Mouse (Mus musculus): ENCODE data around the gene Pten. TPM values are rescaled to one million over a fixed set of nuclear protein-coding genes. Genes with fewer than 3 reads are reported as not detected.
"Not testable (repeated sequence)": the region's sequence is repeated elsewhere in the genome, so short reads cannot be mapped to it uniquely, and the experiment has no call there.

Gene Pten
- polyA plus RNA-seq, 1 experiment from 2014 or later: 22.6 TPM

- Histone ChIP-seq H3K36me3 (ENCODE audit: control insufficient read depth, insufficient read depth, low read length) (peaks cover 6% of the 10 kb centered on the region; the same call in 1 of the 2 replicates), H3K27me3 (ENCODE audit: control insufficient read depth, insufficient read depth, low read length) (no peaks in the 10 kb centered on the region), H3K4me1 (ENCODE audit: control insufficient read depth, insufficient read depth, low read length) (no peaks in the 10 kb centered on the region), H3K4me2 (ENCODE audit: low read length) (no peak overlapping the region), H3K4me3 (replicated peaks; ENCODE audit: low read depth, low read length) (no peak overlapping the region), H3K27ac (replicated peaks; ENCODE audit: low read depth, low read length) (no peak overlapping the region), H3K9ac (replicated peaks; ENCODE audit: low read length) (no peak overlapping the region), H3K9me3 (ENCODE audit: control insufficient read depth, low read length) (no peaks in the 10 kb centered on the region)
- no peak for ATAC-seq (ENCODE audit: low FRiP score, low TSS enrichment)
- WGBS: 86% methylated on average over 6 of the region's 6 CpGs
- DNase-seq: no peak
These were observed 51.4 kb downstream of the Pten start for GRCm38 (mm10) chr19:32808690-32809089.

GRCm38 (mm10) chr19:32809117-32809516, 51.8 kb downstream of the Pten start:
- Histone ChIP-seq H3K9me3 (ENCODE audit: control insufficient read depth, low read length) (no peaks in the 10 kb centered on the region), H3K27me3 (ENCODE audit: control insufficient read depth, insufficient read depth, low read length) (no peaks in the 10 kb centered on the region), H3K36me3 (ENCODE audit: control insufficient read depth, insufficient read depth, low read length) (peaks cover 6% of the 10 kb centered on the region; the same call in 1 of the 2 replicates), H3K4me3 (replicated peaks; ENCODE audit: low read depth, low read length) (no peak overlapping the region), H3K9ac (replicated peaks; ENCODE audit: low read length) (no peak overlapping the region), H3K4me2 (ENCODE audit: low read length) (no peak overlapping the region), H3K4me1 (ENCODE audit: control insufficient read depth, insufficient read depth, low read length) (no peaks in the 10 kb centered on the region), H3K27ac (replicated peaks; ENCODE audit: low read depth, low read length) (no peak overlapping the region)
- WGBS: 87% methylated on average over 3 of the region's 3 CpGs
- no peak for ATAC-seq (ENCODE audit: low FRiP score, low TSS enrichment)
- DNase-seq: no peak

- no peaks in the 10 kb centered on the region for H3K9me3 ChIP-seq (ENCODE audit: control insufficient read depth, low read length)
- no peak overlapping the region for H3K9ac ChIP-seq (replicated peaks; ENCODE audit: low read length)
- H3K27me3 ChIP-seq (ENCODE audit: control insufficient read depth, insufficient read depth, low read length): no peaks in the 10 kb centered on the region
- no peak for ATAC-seq (ENCODE audit: low FRiP score, low TSS enrichment)
- no peaks in the 10 kb centered on the region for H3K4me1 ChIP-seq (ENCODE audit: control insufficient read depth, insufficient read depth, low read length)
- no peak overlapping the region for H3K4me2 ChIP-seq (ENCODE audit: low read length)
- H3K36me3 ChIP-seq (ENCODE audit: control insufficient read depth, insufficient read depth, low read length): peaks cover 22% of the 10 kb centered on the region
- WGBS: 50% methylated on average over 4 of the region's 4 CpGs
- DNase-seq: no peak
- no peak overlapping the region for H3K4me3 ChIP-seq (replicated peaks; ENCODE audit: low read depth, low read length)
- H3K27ac ChIP-seq (replicated peaks; ENCODE audit: low read depth, low read length): no peak overlapping the region
These were observed 61.5 kb downstream of the Pten start for GRCm38 (mm10) chr19:32818759-32819158.

GRCm38 (mm10) chr19:32822959-32823358, 65.7 kb downstream of the Pten start:
- not testable (repeated sequence) for ATAC-seq (ENCODE audit: low FRiP score, low TSS enrichment); DNase-seq; H3K27ac ChIP-seq (replicated peaks; ENCODE audit: low read depth, low read length); H3K4me2 ChIP-seq (ENCODE audit: low read length); H3K9ac ChIP-seq (replicated peaks; ENCODE audit: low read length); H3K27me3 ChIP-seq (ENCODE audit: control insufficient read depth, insufficient read depth, low read length); H3K4me1 ChIP-seq (ENCODE audit: control insufficient read depth, insufficient read depth, low read length); H3K4me3 ChIP-seq (replicated peaks; ENCODE audit: low read depth, low read length); H3K36me3 ChIP-seq (ENCODE audit: control insufficient read depth, insufficient read depth, low read length); H3K9me3 ChIP-seq (ENCODE audit: control insufficient read depth, low read length)
- WGBS: no CpG with 5 or more reads among the region's 7 CpGs

GRCm38 (mm10) chr19:32826616-32827015, 69.3 kb downstream of the Pten start:
- Histone ChIP-seq H3K36me3 (ENCODE audit: control insufficient read depth, insufficient read depth, low read length) (no peaks in the 10 kb centered on the region), H3K4me1 (ENCODE audit: control insufficient read depth, insufficient read depth, low read length) (no peaks in the 10 kb centered on the region), H3K4me3 (replicated peaks; ENCODE audit: low read depth, low read length) (no peak overlapping the region), H3K9ac (replicated peaks; ENCODE audit: low read length) (no peak overlapping the region), H3K27ac (replicated peaks; ENCODE audit: low read depth, low read length) (no peak overlapping the region), H3K9me3 (ENCODE audit: control insufficient read depth, low read length) (no peaks in the 10 kb centered on the region), H3K4me2 (ENCODE audit: low read length) (no peak overlapping the region), H3K27me3 (ENCODE audit: control insufficient read depth, insufficient read depth, low read length) (no peaks in the 10 kb centered on the region)
- ATAC-seq (ENCODE audit: low FRiP score, low TSS enrichment) (no peak), DNase-seq (no peak)
- WGBS: 92% methylated on average over 4 of the region's 4 CpGs

GRCm38 (mm10) chr19:32829871-32830270, 72.6 kb downstream of the Pten start:
- no peaks in the 10 kb centered on the region for H3K4me1 ChIP-seq (ENCODE audit: control insufficient read depth, insufficient read depth, low read length)
- WGBS: 94% methylated on average over 2 of the region's 2 CpGs
- no peak overlapping the region for H3K9ac ChIP-seq (replicated peaks; ENCODE audit: low read length)
- ATAC-seq (ENCODE audit: low FRiP score, low TSS enrichment): no peak
- H3K9me3 ChIP-seq (ENCODE audit: control insufficient read depth, low read length): no peaks in the 10 kb centered on the region
- no peak overlapping the region for H3K4me3 ChIP-seq (replicated peaks; ENCODE audit: low read depth, low read length)
- no peaks in the 10 kb centered on the region for H3K36me3 ChIP-seq (ENCODE audit: control insufficient read depth, insufficient read depth, low read length)
- H3K27me3 ChIP-seq (ENCODE audit: control insufficient read depth, insufficient read depth, low read length): no peaks in the 10 kb centered on the region
- no peak overlapping the region for H3K4me2 ChIP-seq (ENCODE audit: low read length)
- H3K27ac ChIP-seq (replicated peaks; ENCODE audit: low read depth, low read length): no peak overlapping the region
- no peak for DNase-seq

GRCm38 (mm10) chr19:32831286-32831685, 74.0 kb downstream of the Pten start:
- DNase-seq (no peak), ATAC-seq (ENCODE audit: low FRiP score, low TSS enrichment) (no peak)
- no peak overlapping the region for H3K9ac ChIP-seq (replicated peaks; ENCODE audit: low read length)
- no peaks in the 10 kb centered on the region for H3K9me3 ChIP-seq (ENCODE audit: control insufficient read depth, low read length)
- 95% methylated on average over 4 of the region's 4 CpGs for WGBS
- no peaks in the 10 kb centered on the region for H3K4me1 ChIP-seq (ENCODE audit: control insufficient read depth, insufficient read depth, low read length)
- H3K4me3 ChIP-seq (replicated peaks; ENCODE audit: low read depth, low read length): no peak overlapping the region
- H3K36me3 ChIP-seq (ENCODE audit: control insufficient read depth, insufficient read depth, low read length): no peaks in the 10 kb centered on the region
- H3K27me3 ChIP-seq (ENCODE audit: control insufficient read depth, insufficient read depth, low read length): no peaks in the 10 kb centered on the region
- H3K27ac ChIP-seq (replicated peaks; ENCODE audit: low read depth, low read length): no peak overlapping the region
- no peak overlapping the region for H3K4me2 ChIP-seq (ENCODE audit: low read length)

GRCm38 (mm10) chr19:32840491-32840890, 83.2 kb downstream of the Pten start:
- Histone ChIP-seq H3K9me3 (ENCODE audit: control insufficient read depth, low read length) (peaks cover 5% of the 10 kb centered on the region; the same call in 1 of the 2 replicates), H3K27ac (replicated peaks; ENCODE audit: low read depth, low read length) (no peak overlapping the region)
- no peak for ATAC-seq (ENCODE audit: low FRiP score, low TSS enrichment)

GRCm38 (mm10) chr19:32844486-32844885, 87.2 kb downstream of the Pten start:
- ATAC-seq (ENCODE audit: low FRiP score, low TSS enrichment) (no peak), DNase-seq (no peak)
- no peaks in the 10 kb centered on the region for H3K4me1 ChIP-seq (ENCODE audit: control insufficient read depth, insufficient read depth, low read length)
- 80% methylated on average over 5 of the region's 5 CpGs for WGBS
- H3K9me3 ChIP-seq (ENCODE audit: control insufficient read depth, low read length): no peaks in the 10 kb centered on the region
- no peak overlapping the region for H3K27ac ChIP-seq (replicated peaks; ENCODE audit: low read depth, low read length)
- no peak overlapping the region for H3K4me2 ChIP-seq (ENCODE audit: low read length)
- no peak overlapping the region for H3K4me3 ChIP-seq (replicated peaks; ENCODE audit: low read depth, low read length)
- no peaks in the 10 kb centered on the region for H3K36me3 ChIP-seq (ENCODE audit: control insufficient read depth, insufficient read depth, low read length)
- no peaks in the 10 kb centered on the region for H3K27me3 ChIP-seq (ENCODE audit: control insufficient read depth, insufficient read depth, low read length)
- H3K9ac ChIP-seq (replicated peaks; ENCODE audit: low read length): no peak overlapping the region

More at GRCm38 (mm10) chr19:32840491-32840890, 83.2 kb downstream of the Pten start:
- H3K36me3 ChIP-seq (ENCODE audit: control insufficient read depth, insufficient read depth, low read length): no peaks in the 10 kb centered on the region
- H3K27me3 ChIP-seq (ENCODE audit: control insufficient read depth, insufficient read depth, low read length): no peaks in the 10 kb centered on the region
- H3K9ac ChIP-seq (replicated peaks; ENCODE audit: low read length): no peak overlapping the region
- H3K4me1 ChIP-seq (ENCODE audit: control insufficient read depth, insufficient read depth, low read length): no peaks in the 10 kb centered on the region
- H3K4me3 ChIP-seq (replicated peaks; ENCODE audit: low read depth, low read length): no peak overlapping the region
- WGBS: 94% methylated on average over 6 of the region's 6 CpGs
- no peak for DNase-seq
- no peak overlapping the region for H3K4me2 ChIP-seq (ENCODE audit: low read length)

All from midbrain, embryonic 14.5 days (tissue).